Mouse (Mus musculus): ENCODE data around the gene Hipk1.
"Not testable (repeated sequence)": the region's sequence is repeated elsewhere in the genome, so short reads cannot be mapped to it uniquely, and the experiment has no call there.

The Hipk1 gene

GRCm38 (mm10) chr3:103791230-103792110 lies at the start of gene Hipk1:
Hipk1 (minus strand) TSS chr3:103791563.
- peak; percentile 94 for DNase-seq

- not testable (repeated sequence) for DNase-seq
Observed at GRCm38 (mm10) chr3:103840946-103841345, 49.6 kb upstream of the Hipk1 start.

- not testable (repeated sequence) for DNase-seq
Observed at GRCm38 (mm10) chr3:103840195-103840594, 48.8 kb upstream of the Hipk1 start.

- no peak for DNase-seq
Observed at GRCm38 (mm10) chr3:103839711-103840110, 48.3 kb upstream of the Hipk1 start.

GRCm38 (mm10) chr3:103836453-103836852 lies 45.1 kb upstream of the Hipk1 start:
- no peak for DNase-seq

- DNase-seq, result no peak
Observed at GRCm38 (mm10) chr3:103835951-103836310, 44.6 kb upstream of the Hipk1 start.

- no peak for DNase-seq
Observed at GRCm38 (mm10) chr3:103835272-103835950, 44.0 kb upstream of the Hipk1 start.

GRCm38 (mm10) chr3:103834001-103834400 lies 42.6 kb upstream of the Hipk1 start:
- DNase-seq, result no peak

- no peak for DNase-seq
Observed at GRCm38 (mm10) chr3:103832426-103832825, 41.1 kb upstream of the Hipk1 start, which contains the start of gene Bcl2l15. Bcl2l15 (plus strand) TSS chr3:103832601.

GRCm38 (mm10) chr3:103831146-103831545 lies 39.8 kb upstream of the Hipk1 start:
- no peak for DNase-seq

GRCm38 (mm10) chr3:103830681-103831080 lies 39.3 kb upstream of the Hipk1 start:
- not testable (repeated sequence) for DNase-seq

GRCm38 (mm10) chr3:103829036-103829435 lies 37.7 kb upstream of the Hipk1 start:
- no peak for DNase-seq

- no peak for DNase-seq
Observed at GRCm38 (mm10) chr3:103827548-103827947, 36.2 kb upstream of the Hipk1 start.

- DNase-seq, result no peak
Observed at GRCm38 (mm10) chr3:103810967-103811366, 19.6 kb upstream of the Hipk1 start.

- no peak for DNase-seq
Observed at GRCm38 (mm10) chr3:103809799-103810150, 18.4 kb upstream of the Hipk1 start.

GRCm38 (mm10) chr3:103808891-103809798 lies 17.8 kb upstream of the Hipk1 start, which contains the start of the genes Dclre1b, Ap4b1 and Gm43064:
Dclre1b (minus strand) TSS chr3:103809444.
Ap4b1 (plus strand) TSS chr3:103809520.
Gm43064 (plus strand) TSS chr3:103809573.
- peak; percentile 93 for DNase-seq

GRCm38 (mm10) chr3:103805671-103806070 lies 14.3 kb upstream of the Hipk1 start:
- no peak for DNase-seq

GRCm38 (mm10) chr3:103802861-103803260 lies 11.5 kb upstream of the Hipk1 start:
- no peak for DNase-seq

- no peak for DNase-seq
Observed at GRCm38 (mm10) chr3:103801631-103802531, 10.5 kb upstream of the Hipk1 start.

GRCm38 (mm10) chr3:103799507-103799906 lies 8.1 kb upstream of the Hipk1 start:
- DNase-seq, result no peak

- DNase-seq, result no peak
Observed at GRCm38 (mm10) chr3:103796389-103796788, 5.0 kb upstream of the Hipk1 start.

GRCm38 (mm10) chr3:103792566-103792965 lies 1.2 kb upstream of the Hipk1 start:
- no peak for DNase-seq

All from right cerebral cortex, postnatal 14 days (tissue).